Comparison of ENCODE assay signal across 28 mouse cellular contexts in the genomic region with DNA sequence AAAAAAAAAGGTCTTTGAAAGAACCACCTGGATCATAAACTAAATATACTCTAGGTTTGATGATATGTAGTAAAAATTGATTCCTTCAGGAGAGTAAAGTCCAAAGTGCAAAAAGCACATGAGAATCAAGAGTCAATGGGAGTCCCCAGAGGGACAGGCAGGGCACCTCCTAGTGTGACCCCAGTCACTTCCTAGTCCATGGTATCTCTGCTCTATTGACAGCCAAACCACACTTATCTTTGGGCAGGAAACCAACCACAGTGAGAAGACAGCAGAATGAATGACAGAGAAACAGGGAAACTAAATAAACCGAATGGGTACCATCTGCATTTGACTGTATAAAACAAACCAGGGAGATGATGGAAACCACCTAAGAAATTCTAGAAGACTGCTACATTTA. TPM values are rescaled to one million over a fixed set of nuclear protein-coding genes. Genes with fewer than 3 reads are reported as not detected.
DNase-seq lines count a peak whose midpoint lies in the region; ATAC-seq lines count a peak whose summit lies in the region.
"Had no signal": no experiment of that assay in that cellular context is flagged by ENCODE, and none has a peak within 500 bp of the region (broad histone marks: within the 10 kb centered on the region; RNA-seq: fewer than 3 reads in every experiment).

No protein-coding gene starts in this region.

- 71% methylated on average over 1 of the region's 1 CpGs for WGBS in heart, embryonic 12.5 days

- peaks cover 69% of the 10 kb centered on the region for H3K36me3 ChIP-seq in heart, embryonic 12.5 days
- peaks cover 93% of the 10 kb centered on the region for H3K36me3 ChIP-seq in megakaryocyte, embryonic 14.5 days (replicated peaks; ENCODE audit: low read length)

- no peaks in the 10 kb centered on the region for H3K9me3 ChIP-seq in heart, embryonic 12.5 days (replicated peaks)
- no peaks in the 10 kb centered on the region for H3K9me3 ChIP-seq in megakaryocyte, embryonic 14.5 days
- H3K9me3 ChIP-seq: embryonic facial prominence, embryonic 10.5 days; embryonic facial prominence, embryonic 13.5 days; forebrain, embryonic 12.5 days; forebrain, embryonic 15.5 days; G1E; heart, embryonic 10.5 days; hindbrain, embryonic 12.5 days; hindbrain, embryonic 15.5 days had no signal

- H3K4me1 ChIP-seq in heart, embryonic 12.5 days (replicated peaks) = 0 out of 2 replicates have a peak, but pooled peaks cover 6% of the 10 kb centered on the region
- peaks cover 75% of the 10 kb centered on the region for H3K4me1 ChIP-seq in megakaryocyte, embryonic 14.5 days
- H3K4me1 ChIP-seq: embryonic facial prominence, embryonic 10.5 days; embryonic facial prominence, embryonic 13.5 days; forebrain, embryonic 12.5 days; forebrain, embryonic 15.5 days; hindbrain, embryonic 12.5 days; hindbrain, embryonic 15.5 days had no signal

- H3K27me3 ChIP-seq in heart, embryonic 12.5 days (replicated peaks) = no peaks in the 10 kb centered on the region
- no peaks in the 10 kb centered on the region for H3K27me3 ChIP-seq in megakaryocyte, embryonic 14.5 days (replicated peaks)
- H3K27me3 ChIP-seq: CH12.LX; embryonic facial prominence, embryonic 13.5 days; forebrain, embryonic 12.5 days; forebrain, embryonic 15.5 days; hindbrain, embryonic 12.5 days; hindbrain, embryonic 15.5 days had no signal

- ATAC-seq in heart, embryonic 12.5 days (ENCODE audit: insufficient number of reproducible peaks, low FRiP score) = no peak
- no peak for ATAC-seq in megakaryocyte, adult 5-6 weeks (ENCODE audit: poor library complexity, severe bottlenecking)
- ATAC-seq in common myeloid progenitor, adult 5-6 weeks (replicated peaks; ENCODE audit: low read depth, poor library complexity, severe bottlenecking) = peak; percentile 56; the same call in 1 of the 2 replicates
- peak; percentile 43; the same call in 1 of the 2 replicates for ATAC-seq in megakaryocyte-erythroid progenitor cell, adult 5-6 weeks (replicated peaks; ENCODE audit: low FRiP score, low TSS enrichment, poor library complexity, severe bottlenecking)
- ATAC-seq: activated CD4-positive, CD25-positive, alpha-beta regulatory T cell, adult 4 months; forebrain, embryonic 15.5 days had no signal

- no peak overlapping the region for H3K27ac ChIP-seq in heart, embryonic 12.5 days (ENCODE audit: poor library complexity, severe bottlenecking)
- H3K27ac ChIP-seq: embryonic facial prominence, embryonic 10.5 days; embryonic facial prominence, embryonic 13.5 days; forebrain, embryonic 12.5 days; forebrain, embryonic 15.5 days; heart, adult 2 months; heart, embryonic 10.5 days; hindbrain, embryonic 12.5 days; hindbrain, embryonic 15.5 days had no signal

- H3K9ac ChIP-seq in heart, embryonic 12.5 days = no peak overlapping the region
- H3K9ac ChIP-seq: embryonic facial prominence, embryonic 13.5 days; forebrain, embryonic 12.5 days; forebrain, embryonic 15.5 days; hindbrain, embryonic 12.5 days; hindbrain, embryonic 15.5 days had no signal

- no peak overlapping the region for H3K4me3 ChIP-seq in heart, embryonic 12.5 days
- H3K4me3 ChIP-seq in megakaryocyte, embryonic 14.5 days (replicated peaks) = peak overlapping the region; percentile 38
- H3K4me3 ChIP-seq: embryonic facial prominence, embryonic 10.5 days; embryonic facial prominence, embryonic 13.5 days; erythroblast, embryonic 14.5 days; forebrain, embryonic 12.5 days; forebrain, embryonic 15.5 days; heart, adult 2 months; heart, embryonic 10.5 days; hindbrain, embryonic 12.5 days; hindbrain, embryonic 15.5 days had no signal

- peak; percentile 81 for DNase-seq in heart, adult 11 months
- no peak for DNase-seq in MN1 (ENCODE audit: low spot score)
- DNase-seq in urinary bladder, postnatal 4 days (ENCODE audit: low spot score in 2 of 2) = no peak
- DNase-seq: adrenal gland, adult 8-10 months; adrenal gland, postnatal 25 days; B cell, adult 2 months; cerebellum, adult 11-12 months; cerebellum, adult 8-10 months; cerebellum, postnatal 14 days; embryo, embryonic 11 days; gastrocnemius, postnatal 25 days; heart, adult 2 months had no signal

- H3K4me2 ChIP-seq in heart, embryonic 12.5 days = no peak overlapping the region
- H3K4me2 ChIP-seq: embryonic facial prominence, embryonic 13.5 days; forebrain, embryonic 12.5 days; forebrain, embryonic 15.5 days; hindbrain, embryonic 12.5 days; hindbrain, embryonic 15.5 days had no signal

RNA-seq across cellular contexts. Expression of a gene that starts 10.3 kb away (rescaled TPM):
- 79.4 and 84.6 TPM in 2 replicates for polyA plus RNA-seq in heart, embryonic 12.5 days (2016; fragmentation: Nextera tagmentation; extraction: Ambion mirVana)
- 93.3 and 157 TPM in 2 replicates for polyA plus RNA-seq in megakaryocyte, embryonic 14.5 days (2012; ENCODE audit: insufficient read depth, low replicate concordance)
- total RNA-seq in megakaryocyte, adult 5-6 weeks (2015) = 48.3 and 51.1 TPM in 2 replicates
- 66.4 and 69.6 TPM in 2 replicates for total RNA-seq in megakaryocyte, adult 5-6 weeks (2017)
- total RNA-seq in common myeloid progenitor, adult 5-6 weeks (2017) = 87.8 and 101 TPM in 2 replicates
- total RNA-seq in megakaryocyte-erythroid progenitor cell, adult 5-6 weeks (2014; fragmentation: Nextera tagmentation) = 87.7 and 107 TPM in 2 replicates
- 154 and 167 TPM in 2 replicates for total RNA-seq in megakaryocyte-erythroid progenitor cell, adult 5-6 weeks (2017)

RNA-seq across cellular contexts. Expression of a gene that starts 19.1 kb away (rescaled TPM):
- polyA plus RNA-seq in heart, embryonic 12.5 days (2016; fragmentation: Nextera tagmentation; extraction: Ambion mirVana) = 85.1 and 88.9 TPM in 2 replicates
- polyA plus RNA-seq in megakaryocyte, embryonic 14.5 days (2012; ENCODE audit: insufficient read depth, low replicate concordance) = 67.7 and 79.9 TPM in 2 replicates
- 43.5 and 49.8 TPM in 2 replicates for total RNA-seq in megakaryocyte, adult 5-6 weeks (2015)
- total RNA-seq in megakaryocyte, adult 5-6 weeks (2017) = 91.5 and 103 TPM in 2 replicates
- 146 and 161 TPM in 2 replicates for total RNA-seq in common myeloid progenitor, adult 5-6 weeks (2017)
- 124 and 135 TPM in 2 replicates for total RNA-seq in megakaryocyte-erythroid progenitor cell, adult 5-6 weeks (2014; fragmentation: Nextera tagmentation)
- 208 and 214 TPM in 2 replicates for total RNA-seq in megakaryocyte-erythroid progenitor cell, adult 5-6 weeks (2017)

RNA-seq across cellular contexts. Expression of a gene that starts 49.1 kb away (rescaled TPM):
- 23.7 and 23.9 TPM in 2 replicates for polyA plus RNA-seq in heart, embryonic 12.5 days (2016; fragmentation: Nextera tagmentation; extraction: Ambion mirVana)
- 32.7 and 47.1 TPM in 2 replicates for polyA plus RNA-seq in megakaryocyte, embryonic 14.5 days (2012; ENCODE audit: insufficient read depth, low replicate concordance)
- 17.2 and 23.0 TPM in 2 replicates for total RNA-seq in megakaryocyte, adult 5-6 weeks (2015)
- total RNA-seq in megakaryocyte, adult 5-6 weeks (2017) = 4.9 and 5.9 TPM in 2 replicates
- total RNA-seq in common myeloid progenitor, adult 5-6 weeks (2017) = 13.2 and 15.7 TPM in 2 replicates
- 53.4 and 63.4 TPM in 2 replicates for total RNA-seq in megakaryocyte-erythroid progenitor cell, adult 5-6 weeks (2014; fragmentation: Nextera tagmentation)
- 6.1 and 6.9 TPM in 2 replicates for total RNA-seq in megakaryocyte-erythroid progenitor cell, adult 5-6 weeks (2017)

RNA-seq across cellular contexts. Expression of a gene that starts 55.6 kb away (rescaled TPM):
- 72.6 and 76.6 TPM in 2 replicates for polyA plus RNA-seq in heart, embryonic 12.5 days (2016; fragmentation: Nextera tagmentation; extraction: Ambion mirVana)
- 125 and 148 TPM in 2 replicates for polyA plus RNA-seq in megakaryocyte, embryonic 14.5 days (2012; ENCODE audit: insufficient read depth, low replicate concordance)
- total RNA-seq in megakaryocyte, adult 5-6 weeks (2015) = 128 and 143 TPM in 2 replicates
- 20.7 and 30.3 TPM in 2 replicates for total RNA-seq in megakaryocyte, adult 5-6 weeks (2017)
- total RNA-seq in common myeloid progenitor, adult 5-6 weeks (2017) = 22.5 and 58.5 TPM in 2 replicates
- 167 and 178 TPM in 2 replicates for total RNA-seq in megakaryocyte-erythroid progenitor cell, adult 5-6 weeks (2014; fragmentation: Nextera tagmentation)
- 26.7 and 26.8 TPM in 2 replicates for total RNA-seq in megakaryocyte-erythroid progenitor cell, adult 5-6 weeks (2017)

Comparison
In these comparisons a context has a peak if more than half of its experiments do, and no peak if none do; other contexts are left out.
1. ATAC-seq: peak in common myeloid progenitor, adult 5-6 weeks (single experiment) and megakaryocyte-erythroid progenitor cell, adult 5-6 weeks (single experiment); none in heart, embryonic 12.5 days (single experiment) and megakaryocyte, adult 5-6 weeks (single experiment).